Mouse (Mus musculus) frontal cortex, postnatal 25 days (tissue): Measurements from ENCODE around the gene Bri3.
"Not testable (repeated sequence)": the region's sequence is repeated elsewhere in the genome, so short reads cannot be mapped to it uniquely, and the experiment has no call there.

Experiments used
- DNase-seq, 2 experiments: peaks; one replicate each; pipeline ENCODE4 v3.0.0; 2022; ENCODE audit warnings: low spot score in 2 of 2

Gene Bri3

GRCm38 (mm10) chr5:144358592-144358917 is 114.3 kb downstream of the Bri3 start:
- no peak for DNase-seq

GRCm38 (mm10) chr5:144359886-144360285 is 115.6 kb downstream of the Bri3 start:
- DNase-seq: no peak

- no peak for DNase-seq
Observed at GRCm38 (mm10) chr5:144360346-144360745, 116.1 kb downstream of the Bri3 start.

GRCm38 (mm10) chr5:144364680-144365357 is 120.6 kb downstream of the Bri3 start:
- no peak for DNase-seq

- DNase-seq: not testable (repeated sequence)
Observed at GRCm38 (mm10) chr5:144366551-144366950, 122.3 kb downstream of the Bri3 start.

GRCm38 (mm10) chr5:144368661-144369205 is 124.5 kb downstream of the Bri3 start:
- DNase-seq: no peak

- DNase-seq: no peak
Observed at GRCm38 (mm10) chr5:144370986-144371385, 126.7 kb downstream of the Bri3 start.

GRCm38 (mm10) chr5:144372177-144372576 is 127.9 kb downstream of the Bri3 start:
- no peak for DNase-seq

GRCm38 (mm10) chr5:144372885-144373284 is 128.6 kb downstream of the Bri3 start:
- no peak for DNase-seq

- no peak for DNase-seq
Observed at GRCm38 (mm10) chr5:144379431-144379830, 135.2 kb downstream of the Bri3 start.

GRCm38 (mm10) chr5:144380689-144381088 is 136.5 kb downstream of the Bri3 start:
- no peak for DNase-seq

- DNase-seq: no peak
Observed at GRCm38 (mm10) chr5:144381782-144382181, 137.5 kb downstream of the Bri3 start.

- DNase-seq: no peak
Observed at GRCm38 (mm10) chr5:144383936-144384335, 139.7 kb downstream of the Bri3 start.

GRCm38 (mm10) chr5:144387851-144388250 is 143.6 kb downstream of the Bri3 start:
- DNase-seq: peak; percentile 19 to 51

- DNase-seq: no peak
Observed at GRCm38 (mm10) chr5:144394142-144394541, 149.9 kb downstream of the Bri3 start.

GRCm38 (mm10) chr5:144397566-144397965 is 153.3 kb downstream of the Bri3 start:
- DNase-seq: no peak

- DNase-seq: no peak
Observed at GRCm38 (mm10) chr5:144400821-144401220, 156.6 kb downstream of the Bri3 start.

GRCm38 (mm10) chr5:144406256-144406655 is 162.0 kb downstream of the Bri3 start:
- no peak for DNase-seq

- no peak for DNase-seq
Observed at GRCm38 (mm10) chr5:144410666-144411065, 166.4 kb downstream of the Bri3 start.

- DNase-seq: no peak
Observed at GRCm38 (mm10) chr5:144411702-144412101, 167.5 kb downstream of the Bri3 start.

GRCm38 (mm10) chr5:144412781-144413180 is 168.5 kb downstream of the Bri3 start:
- no peak for DNase-seq

- DNase-seq: no peak
Observed at GRCm38 (mm10) chr5:144418456-144418855, 174.2 kb downstream of the Bri3 start.

- DNase-seq: no peak
Observed at GRCm38 (mm10) chr5:144420001-144420400, 175.8 kb downstream of the Bri3 start.

GRCm38 (mm10) chr5:144426697-144427096 is 182.5 kb downstream of the Bri3 start:
- DNase-seq: no peak
